Mouse (Mus musculus) spleen, adult 18-20 months (tissue): ENCODE measurements at regions not wholly inside any gene's neighbourhood (a gene's known extent, or its start where the extent isn't known, plus 50 kb on each side); places are given as distances from the start of the nearest gene placed in this dataset.

Source experiments
- DNase-seq, 2 experiments: peaks; one replicate each; pipeline ENCODE4 v3.0.0; 2022; ENCODE audit warnings: mixed read lengths in 2 of 2

GRCm38 (mm10) chr6:100141225-100141624, 146.1 kb downstream of the Rybp start:
- no peak for DNase-seq

- no peak for DNase-seq
These were observed 146.6 kb downstream of the Rybp start for GRCm38 (mm10) chr6:100140581-100141114.

GRCm38 (mm10) chr6:100139809-100140208, 147.5 kb downstream of the Rybp start:
- no peak for DNase-seq

GRCm38 (mm10) chr6:100138659-100139058, 148.6 kb downstream of the Rybp start:
- no peak for DNase-seq

- DNase-seq = no peak
These were observed 152.1 kb downstream of the Rybp start for GRCm38 (mm10) chr6:100135177-100135576.

- no peak for DNase-seq
These were observed 153.3 kb downstream of the Rybp start for GRCm38 (mm10) chr6:100133970-100134369.

- no peak for DNase-seq
These were observed 154.2 kb downstream of the Rybp start for GRCm38 (mm10) chr6:100132916-100133600.

- DNase-seq = peak in 1 of 2 experiments; percentile 12
These were observed 159.8 kb downstream of the Rybp start for GRCm38 (mm10) chr6:100127221-100128143.

- DNase-seq = no peak
These were observed 160.5 kb downstream of the Rybp start for GRCm38 (mm10) chr6:100126736-100127135.

- no peak for DNase-seq
These were observed 161.0 kb downstream of the Rybp start for GRCm38 (mm10) chr6:100126326-100126725.

GRCm38 (mm10) chr6:100121240-100121639, 166.0 kb downstream of the Rybp start:
- DNase-seq = no peak

GRCm38 (mm10) chr6:100120017-100120944, 167.0 kb downstream of the Rybp start:
- no peak for DNase-seq

GRCm38 (mm10) chr6:100117084-100117483, 170.2 kb downstream of the Rybp start:
- DNase-seq = no peak

GRCm38 (mm10) chr6:100113393-100114137, 173.7 kb downstream of the Rybp start:
- DNase-seq = no peak

- DNase-seq = no peak
These were observed 176.2 kb downstream of the Rybp start for GRCm38 (mm10) chr6:100110981-100111660.

GRCm38 (mm10) chr6:100109979-100110378, 177.3 kb downstream of the Rybp start:
- DNase-seq = peak in 1 of 2 experiments; percentile 24

GRCm38 (mm10) chr6:100109351-100109750, 177.9 kb downstream of the Rybp start:
- no peak for DNase-seq

- no peak for DNase-seq
These were observed 179.8 kb downstream of the Rybp start for GRCm38 (mm10) chr6:100107508-100107907.

GRCm38 (mm10) chr6:100107066-100107465, 180.2 kb downstream of the Rybp start:
- DNase-seq = no peak

GRCm38 (mm10) chr6:100100565-100101133, 186.6 kb downstream of the Rybp start:
- DNase-seq = no peak
